Mouse (Mus musculus): ENCODE data around the gene Col26a1. TPM values are rescaled to one million over a fixed set of nuclear protein-coding genes. Genes with fewer than 3 reads are reported as not detected.
A peak's percentile ranks its signal among the peaks of the same experiment; 100 is the strongest.

Col26a1 gene
- polyA plus RNA-seq, 1 experiment from 2014 or later = 13.3 TPM

- no peak for ATAC-seq (replicated peaks; ENCODE audit: insufficient number of reproducible peaks, low FRiP score, low TSS enrichment)
- H3K4me2 ChIP-seq = peak overlapping the region; percentile 29; the same call in 1 of the 2 replicates
- no peak overlapping the region for H3K4me3 ChIP-seq (ENCODE audit: low read depth, low read length)
- no peak overlapping the region for H3K9ac ChIP-seq (ENCODE audit: low read depth, low read length)
- no peaks in the 10 kb centered on the region for H3K4me1 ChIP-seq (ENCODE audit: control insufficient read depth, insufficient read depth, low read length)
- H3K9me3 ChIP-seq (replicated peaks; ENCODE audit: control insufficient read depth, low read length) = no peaks in the 10 kb centered on the region
- no peak overlapping the region for H3K27ac ChIP-seq (ENCODE audit: low read depth, low read length)
- WGBS (ENCODE audit: insufficient replicate concordance) = 44% methylated on average over 13 of the region's 13 CpGs
- H3K36me3 ChIP-seq (ENCODE audit: control insufficient read depth, insufficient read depth, low read length) = no peaks in the 10 kb centered on the region
- no peaks in the 10 kb centered on the region for H3K27me3 ChIP-seq (ENCODE audit: control insufficient read depth, insufficient read depth, low read length)
Observed at GRCm38 (mm10) chr5:136782600-136782999, 100.4 kb downstream of the Col26a1 start.

GRCm38 (mm10) chr5:136780465-136780864 is 102.5 kb downstream of the Col26a1 start:
- Histone ChIP-seq H3K27me3 (ENCODE audit: control insufficient read depth, insufficient read depth, low read length) (no peaks in the 10 kb centered on the region), H3K36me3 (ENCODE audit: control insufficient read depth, insufficient read depth, low read length) (no peaks in the 10 kb centered on the region), H3K9me3 (replicated peaks; ENCODE audit: control insufficient read depth, low read length) (no peaks in the 10 kb centered on the region), H3K4me1 (ENCODE audit: control insufficient read depth, insufficient read depth, low read length) (no peaks in the 10 kb centered on the region), H3K9ac (ENCODE audit: low read depth, low read length) (no peak overlapping the region), H3K4me2 (no peak overlapping the region), H3K4me3 (ENCODE audit: low read depth, low read length) (no peak overlapping the region), H3K27ac (ENCODE audit: low read depth, low read length) (no peak overlapping the region)
- 40% methylated on average over 10 of the region's 10 CpGs for WGBS (ENCODE audit: insufficient replicate concordance)
- no peak for ATAC-seq (replicated peaks; ENCODE audit: insufficient number of reproducible peaks, low FRiP score, low TSS enrichment)

DNA sequence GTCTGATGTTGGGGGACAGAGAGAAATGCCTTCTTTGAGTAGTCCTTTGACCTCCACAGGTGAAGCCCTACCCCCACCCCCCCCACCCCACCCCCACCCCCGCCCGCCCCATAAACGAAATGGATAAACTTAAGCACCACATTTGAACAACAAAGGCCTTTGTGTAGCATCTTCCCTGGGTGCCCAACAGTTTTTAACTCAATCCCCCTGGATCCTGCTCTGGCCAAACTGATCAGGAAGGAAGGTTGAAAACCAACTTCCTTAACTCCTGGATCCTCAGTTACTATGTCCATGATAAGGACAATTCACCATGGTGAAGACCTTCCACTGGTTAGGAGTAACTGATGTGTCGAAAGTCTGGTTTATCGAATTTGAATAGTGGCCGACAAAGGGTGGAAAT is 103.1 kb downstream of the Col26a1 start:
- no peak for ATAC-seq (replicated peaks; ENCODE audit: insufficient number of reproducible peaks, low FRiP score, low TSS enrichment)
- 74% methylated on average over 6 of the region's 6 CpGs for WGBS (ENCODE audit: insufficient replicate concordance)
- Histone ChIP-seq H3K4me1 (ENCODE audit: control insufficient read depth, insufficient read depth, low read length) (no peaks in the 10 kb centered on the region), H3K27ac (ENCODE audit: low read depth, low read length) (no peak overlapping the region), H3K9me3 (replicated peaks; ENCODE audit: control insufficient read depth, low read length) (peaks cover 4% of the 10 kb centered on the region; the same call in 1 of the 2 replicates), H3K4me3 (ENCODE audit: low read depth, low read length) (no peak overlapping the region), H3K36me3 (ENCODE audit: control insufficient read depth, insufficient read depth, low read length) (no peaks in the 10 kb centered on the region), H3K9ac (ENCODE audit: low read depth, low read length) (no peak overlapping the region), H3K27me3 (ENCODE audit: control insufficient read depth, insufficient read depth, low read length) (no peaks in the 10 kb centered on the region), H3K4me2 (no peak overlapping the region)

GRCm38 (mm10) chr5:136775548-136775947 is 107.5 kb downstream of the Col26a1 start:
- Histone ChIP-seq H3K9ac (ENCODE audit: low read depth, low read length) (no peak overlapping the region), H3K4me3 (ENCODE audit: low read depth, low read length) (no peak overlapping the region)
- 70% methylated on average over 3 of the region's 3 CpGs for WGBS (ENCODE audit: insufficient replicate concordance)

DNA sequence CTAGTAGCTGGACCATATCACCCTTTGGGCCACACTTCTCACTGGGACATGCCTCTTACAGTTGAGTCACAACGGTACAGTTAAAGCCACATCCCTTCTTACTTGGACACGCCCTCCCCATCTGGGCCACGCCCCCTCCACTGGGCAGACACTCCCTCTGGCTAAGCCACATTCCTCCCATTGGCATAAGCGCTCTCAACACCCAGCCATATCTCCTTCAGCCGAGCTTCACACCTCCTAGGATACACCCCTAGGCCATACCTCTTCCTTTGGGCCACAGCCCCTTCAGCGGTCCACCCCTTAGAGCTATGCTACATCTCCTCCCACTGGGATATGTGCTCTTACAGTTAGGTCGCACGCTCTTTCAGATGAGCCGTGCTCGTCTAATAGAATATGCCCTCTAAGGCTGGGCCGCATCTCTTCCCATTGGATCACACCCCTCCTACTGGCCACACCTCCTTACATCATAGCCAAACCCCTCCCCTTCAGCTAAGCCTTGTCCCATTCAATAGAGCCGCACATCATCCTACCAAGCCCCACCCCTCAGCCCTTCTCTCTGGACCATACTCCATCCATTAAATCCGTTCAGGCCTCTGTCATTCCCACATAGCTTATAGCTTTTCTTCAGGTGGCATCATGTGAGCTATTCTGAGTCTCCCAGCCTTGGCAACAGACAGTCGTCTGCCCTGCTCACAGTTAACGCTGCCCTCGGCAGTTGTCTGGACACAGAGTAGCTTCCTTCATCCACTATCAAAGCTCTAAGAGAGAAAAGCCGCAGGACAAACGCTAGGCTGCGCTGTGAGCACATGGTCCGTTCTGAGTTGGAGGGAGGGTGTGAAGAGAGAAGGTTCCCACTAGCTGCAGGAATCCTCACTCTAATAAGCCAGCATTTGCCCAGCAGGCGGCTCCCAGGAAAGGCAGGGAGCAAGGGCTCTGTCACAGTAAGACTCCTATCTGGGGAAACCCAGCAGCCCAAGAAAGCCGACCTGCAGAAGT is 109.7 kb downstream of the Col26a1 start:
- ATAC-seq (replicated peaks; ENCODE audit: insufficient number of reproducible peaks, low FRiP score, low TSS enrichment) = peak; percentile 35; the same call in 1 of the 2 replicates
- 45% methylated on average over 22 of the region's 22 CpGs for WGBS (ENCODE audit: insufficient replicate concordance)
- Histone ChIP-seq H3K4me1 (ENCODE audit: control insufficient read depth, insufficient read depth, low read length) (no peaks in the 10 kb centered on the region), H3K4me2 (no peak overlapping the region), H3K27ac (ENCODE audit: low read depth, low read length) (no peak overlapping the region), H3K27me3 (ENCODE audit: control insufficient read depth, insufficient read depth, low read length) (no peaks in the 10 kb centered on the region), H3K4me3 (ENCODE audit: low read depth, low read length) (no peak overlapping the region), H3K9me3 (replicated peaks; ENCODE audit: control insufficient read depth, low read length) (peaks cover 4% of the 10 kb centered on the region; the same call in 1 of the 2 replicates), H3K9ac (ENCODE audit: low read depth, low read length) (no peak overlapping the region), H3K36me3 (ENCODE audit: control insufficient read depth, insufficient read depth, low read length) (no peaks in the 10 kb centered on the region)

More at GRCm38 (mm10) chr5:136775548-136775947, 107.5 kb downstream of the Col26a1 start:
- H3K27me3 ChIP-seq (ENCODE audit: control insufficient read depth, insufficient read depth, low read length) = no peaks in the 10 kb centered on the region
- H3K4me1 ChIP-seq (ENCODE audit: control insufficient read depth, insufficient read depth, low read length) = no peaks in the 10 kb centered on the region
- no peaks in the 10 kb centered on the region for H3K36me3 ChIP-seq (ENCODE audit: control insufficient read depth, insufficient read depth, low read length)
- no peak overlapping the region for H3K4me2 ChIP-seq
- no peak overlapping the region for H3K27ac ChIP-seq (ENCODE audit: low read depth, low read length)
- ATAC-seq (replicated peaks; ENCODE audit: insufficient number of reproducible peaks, low FRiP score, low TSS enrichment) = no peak
- peaks cover 4% of the 10 kb centered on the region; the same call in 1 of the 2 replicates for H3K9me3 ChIP-seq (replicated peaks; ENCODE audit: control insufficient read depth, low read length)

- Histone ChIP-seq H3K4me1 (ENCODE audit: control insufficient read depth, insufficient read depth, low read length) (no peaks in the 10 kb centered on the region), H3K27ac (ENCODE audit: low read depth, low read length) (no peak overlapping the region), H3K27me3 (ENCODE audit: control insufficient read depth, insufficient read depth, low read length) (no peaks in the 10 kb centered on the region), H3K9me3 (replicated peaks; ENCODE audit: control insufficient read depth, low read length) (peaks cover 4% of the 10 kb centered on the region; the same call in 1 of the 2 replicates), H3K9ac (ENCODE audit: low read depth, low read length) (no peak overlapping the region), H3K4me2 (no peak overlapping the region), H3K4me3 (ENCODE audit: low read depth, low read length) (no peak overlapping the region), H3K36me3 (ENCODE audit: control insufficient read depth, insufficient read depth, low read length) (no peaks in the 10 kb centered on the region)
- no peak for ATAC-seq (replicated peaks; ENCODE audit: insufficient number of reproducible peaks, low FRiP score, low TSS enrichment)
- 88% methylated on average over 10 of the region's 10 CpGs for WGBS (ENCODE audit: insufficient replicate concordance)
Observed at GRCm38 (mm10) chr5:136771132-136771531, 111.9 kb downstream of the Col26a1 start.

GRCm38 (mm10) chr5:136767304-136767703 is 115.7 kb downstream of the Col26a1 start:
- Histone ChIP-seq H3K4me2 (no peak overlapping the region), H3K4me3 (ENCODE audit: low read depth, low read length) (no peak overlapping the region), H3K4me1 (ENCODE audit: control insufficient read depth, insufficient read depth, low read length) (no peaks in the 10 kb centered on the region), H3K27me3 (ENCODE audit: control insufficient read depth, insufficient read depth, low read length) (no peaks in the 10 kb centered on the region), H3K9me3 (replicated peaks; ENCODE audit: control insufficient read depth, low read length) (no peaks in the 10 kb centered on the region), H3K36me3 (ENCODE audit: control insufficient read depth, insufficient read depth, low read length) (no peaks in the 10 kb centered on the region), H3K27ac (ENCODE audit: low read depth, low read length) (no peak overlapping the region), H3K9ac (ENCODE audit: low read depth, low read length) (no peak overlapping the region)
- 80% methylated on average over 9 of the region's 9 CpGs for WGBS (ENCODE audit: insufficient replicate concordance)
- no peak for ATAC-seq (replicated peaks; ENCODE audit: insufficient number of reproducible peaks, low FRiP score, low TSS enrichment)

GRCm38 (mm10) chr5:136764157-136764669 is 118.8 kb downstream of the Col26a1 start:
- Histone ChIP-seq H3K27me3 (ENCODE audit: control insufficient read depth, insufficient read depth, low read length) (no peaks in the 10 kb centered on the region), H3K36me3 (ENCODE audit: control insufficient read depth, insufficient read depth, low read length) (no peaks in the 10 kb centered on the region), H3K4me1 (ENCODE audit: control insufficient read depth, insufficient read depth, low read length) (no peaks in the 10 kb centered on the region), H3K27ac (ENCODE audit: low read depth, low read length) (no peak overlapping the region), H3K9me3 (replicated peaks; ENCODE audit: control insufficient read depth, low read length) (no peaks in the 10 kb centered on the region), H3K9ac (ENCODE audit: low read depth, low read length) (no peak overlapping the region), H3K4me2 (no peak overlapping the region), H3K4me3 (ENCODE audit: low read depth, low read length) (no peak overlapping the region)
- WGBS (ENCODE audit: insufficient replicate concordance) = 29% methylated on average over 8 of the region's 8 CpGs
- no peak for ATAC-seq (replicated peaks; ENCODE audit: insufficient number of reproducible peaks, low FRiP score, low TSS enrichment)

Measured in heart, embryonic 11.5 days (tissue).